Mouse (Mus musculus): ENCODE measurements at regions not wholly inside any gene's neighbourhood (a gene's known extent, or its start where the extent isn't known, plus 50 kb on each side); places are given as distances from the start of the nearest gene placed in this dataset.
"Not testable (repeated sequence)": the region's sequence is repeated elsewhere in the genome, so short reads cannot be mapped to it uniquely, and the experiment has no call there.

DNA sequence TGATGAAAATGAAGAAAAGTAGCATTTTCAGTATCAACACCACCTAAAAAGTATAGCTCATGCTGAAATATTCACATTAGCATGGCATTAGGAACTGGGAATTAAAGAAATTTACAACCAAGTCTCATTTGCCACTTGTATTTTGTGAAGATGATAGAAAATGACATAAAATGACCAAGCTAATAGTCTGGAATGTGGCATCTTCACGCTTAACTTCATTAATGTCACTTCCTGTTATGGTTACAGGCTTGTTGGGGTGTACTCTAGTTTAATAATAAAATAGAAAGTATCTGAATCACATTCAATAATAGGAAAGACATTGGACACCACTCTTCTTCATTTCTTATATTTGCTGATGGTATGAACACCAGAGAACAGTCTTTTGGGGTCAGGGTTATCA lies 167.1 kb downstream of the Pcdh17 start:
- no peaks in the 10 kb centered on the region for H3K36me3 ChIP-seq (ENCODE audit: insufficient read depth, low read length)
- no peak overlapping the region for H3K27ac ChIP-seq (ENCODE audit: low read length)
- ATAC-seq (ENCODE audit: low FRiP score, low TSS enrichment) = no peak
- no peaks in the 10 kb centered on the region for H3K9me3 ChIP-seq (ENCODE audit: low read length)
- no peaks in the 10 kb centered on the region for H3K27me3 ChIP-seq (ENCODE audit: insufficient read depth, low read length)
- no peak overlapping the region for H3K4me2 ChIP-seq (replicated peaks; ENCODE audit: low read depth, low read length)
- H3K4me3 ChIP-seq (ENCODE audit: low read length) = no peak overlapping the region
- 83% methylated on average over 1 of the region's 1 CpGs for WGBS
- no peak overlapping the region for H3K9ac ChIP-seq (replicated peaks; ENCODE audit: low read length)
- H3K4me1 ChIP-seq (ENCODE audit: insufficient read depth, low read length) = no peaks in the 10 kb centered on the region

DNA sequence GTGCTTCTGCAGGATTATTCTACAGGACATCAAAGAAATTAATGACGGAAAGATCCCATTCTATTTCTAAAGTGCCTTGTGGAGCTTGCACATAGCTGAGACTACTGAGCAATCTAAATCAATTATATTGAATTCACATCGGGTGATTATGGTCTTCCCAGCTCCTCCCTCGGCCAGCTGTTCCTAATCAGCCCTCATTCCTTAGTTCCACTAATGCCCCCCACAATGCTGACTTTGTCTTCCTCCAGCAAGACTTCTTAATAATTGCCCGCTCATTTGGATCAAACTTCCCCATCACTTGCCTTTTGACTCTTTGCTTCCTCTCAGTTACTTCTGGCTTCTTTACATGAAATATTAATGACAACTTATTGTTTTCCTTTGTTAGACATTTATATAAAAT lies 169.2 kb downstream of the Pcdh17 start:
- no peak for ATAC-seq (ENCODE audit: low FRiP score, low TSS enrichment)
- H3K9ac ChIP-seq (replicated peaks; ENCODE audit: low read length) = no peak overlapping the region
- no peaks in the 10 kb centered on the region for H3K4me1 ChIP-seq (ENCODE audit: insufficient read depth, low read length)
- H3K4me2 ChIP-seq (replicated peaks; ENCODE audit: low read depth, low read length) = no peak overlapping the region
- WGBS = 60% methylated on average over 4 of the region's 4 CpGs
- H3K36me3 ChIP-seq (ENCODE audit: insufficient read depth, low read length) = no peaks in the 10 kb centered on the region
- H3K9me3 ChIP-seq (ENCODE audit: low read length) = no peaks in the 10 kb centered on the region
- no peak overlapping the region for H3K4me3 ChIP-seq (ENCODE audit: low read length)
- H3K27ac ChIP-seq (ENCODE audit: low read length) = no peak overlapping the region
- H3K27me3 ChIP-seq (ENCODE audit: insufficient read depth, low read length) = no peaks in the 10 kb centered on the region

DNA sequence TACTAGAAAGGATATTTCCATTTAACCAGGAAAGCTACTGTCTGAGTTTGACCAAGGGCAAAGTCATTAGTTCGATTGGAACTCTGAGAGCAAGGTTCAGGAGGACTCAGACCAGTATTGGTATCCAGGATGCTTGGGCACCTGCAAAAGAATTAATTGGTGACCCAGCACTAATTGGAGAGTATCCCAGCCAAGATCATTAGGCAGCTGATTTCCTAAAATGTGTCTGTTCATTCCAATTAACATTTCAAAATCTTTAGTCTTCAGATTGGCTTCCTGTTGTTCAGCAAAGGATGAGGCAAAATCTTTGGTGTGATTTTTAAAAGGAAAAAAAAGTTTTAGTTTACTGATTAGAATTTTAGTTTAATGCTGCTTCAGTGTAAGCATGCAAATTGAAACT lies 201.7 kb downstream of the Pcdh17 start:
- H3K27ac ChIP-seq (ENCODE audit: low read length) = no peak overlapping the region
- 58% methylated on average over 1 of the region's 1 CpGs for WGBS
- no peaks in the 10 kb centered on the region for H3K36me3 ChIP-seq (ENCODE audit: insufficient read depth, low read length)
- H3K9ac ChIP-seq (replicated peaks; ENCODE audit: low read length) = no peak overlapping the region
- H3K4me2 ChIP-seq (replicated peaks; ENCODE audit: low read depth, low read length) = no peak overlapping the region
- no peak overlapping the region for H3K4me3 ChIP-seq (ENCODE audit: low read length)
- H3K4me1 ChIP-seq (ENCODE audit: insufficient read depth, low read length) = no peaks in the 10 kb centered on the region
- no peak for ATAC-seq (ENCODE audit: low FRiP score, low TSS enrichment)
- H3K27me3 ChIP-seq (ENCODE audit: insufficient read depth, low read length) = no peaks in the 10 kb centered on the region
- no peaks in the 10 kb centered on the region for H3K9me3 ChIP-seq (ENCODE audit: low read length)

DNA sequence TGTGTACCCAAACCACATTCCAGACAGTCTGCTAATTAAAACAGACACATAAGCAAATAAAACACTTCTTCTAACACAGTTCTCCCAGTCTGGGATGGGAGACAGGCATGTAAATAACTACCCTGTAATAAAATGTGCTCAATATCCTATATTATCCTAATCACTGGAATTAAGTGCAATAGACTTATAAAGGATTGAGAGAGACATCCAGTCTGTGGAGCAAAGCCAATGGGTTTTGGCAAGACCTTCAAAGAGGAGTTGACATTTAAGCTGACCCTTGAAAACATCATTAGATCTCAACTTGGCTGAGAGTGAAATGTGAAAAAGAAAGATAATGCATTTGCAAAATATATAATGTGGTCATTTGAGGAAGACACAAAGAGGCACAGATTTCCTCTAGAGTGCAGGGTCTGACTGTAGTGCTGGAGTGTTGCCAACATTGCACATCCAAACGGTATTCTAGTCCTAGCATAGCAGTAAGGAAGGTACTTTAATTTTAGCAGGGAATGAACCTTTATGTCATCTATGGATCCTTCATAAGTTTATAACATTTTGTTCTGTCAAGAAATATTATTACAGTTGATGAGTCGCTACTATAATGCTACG lies 202.7 kb downstream of the Pcdh17 start:
- Histone ChIP-seq H3K9me3 (ENCODE audit: low read length) (no peaks in the 10 kb centered on the region), H3K4me1 (ENCODE audit: insufficient read depth, low read length) (no peaks in the 10 kb centered on the region), H3K9ac (replicated peaks; ENCODE audit: low read length) (no peak overlapping the region), H3K27ac (ENCODE audit: low read length) (no peak overlapping the region), H3K36me3 (ENCODE audit: insufficient read depth, low read length) (no peaks in the 10 kb centered on the region), H3K4me2 (replicated peaks; ENCODE audit: low read depth, low read length) (no peak overlapping the region), H3K27me3 (ENCODE audit: insufficient read depth, low read length) (no peaks in the 10 kb centered on the region), H3K4me3 (ENCODE audit: low read length) (no peak overlapping the region)
- ATAC-seq (ENCODE audit: low FRiP score, low TSS enrichment) = no peak
- 74% methylated on average over 3 of the region's 3 CpGs for WGBS

DNA sequence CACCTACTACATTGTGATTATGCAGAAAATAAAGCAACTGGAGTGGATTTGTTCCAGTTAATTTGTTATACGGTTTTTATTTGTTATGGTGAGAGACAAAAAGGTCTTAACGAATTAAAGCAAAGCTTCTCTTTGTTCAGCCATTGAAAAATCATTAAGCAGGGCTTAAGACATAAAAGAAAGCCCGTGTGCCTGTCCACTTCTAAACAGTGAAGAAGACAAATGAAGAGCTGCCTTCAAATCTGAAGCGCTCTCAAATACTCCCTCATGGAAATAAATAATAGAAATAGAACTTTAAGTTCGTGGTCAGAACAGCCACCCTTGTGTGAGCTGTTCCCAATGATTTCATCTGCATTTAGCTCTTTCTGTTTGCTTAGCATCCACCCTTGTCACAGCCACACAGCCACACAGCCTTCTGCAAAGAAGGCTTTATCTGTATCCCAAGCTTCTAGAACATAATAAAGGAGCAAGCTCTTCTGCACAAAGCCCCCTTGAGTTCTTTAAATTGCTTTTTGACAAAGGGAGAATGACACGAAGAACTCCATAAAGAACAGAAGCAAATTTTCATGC lies 215.9 kb downstream of the Pcdh17 start:
- Histone ChIP-seq H3K9me3 (ENCODE audit: low read length) (no peaks in the 10 kb centered on the region), H3K4me3 (ENCODE audit: low read length) (no peak overlapping the region), H3K36me3 (ENCODE audit: insufficient read depth, low read length) (no peaks in the 10 kb centered on the region), H3K4me1 (ENCODE audit: insufficient read depth, low read length) (no peaks in the 10 kb centered on the region), H3K4me2 (replicated peaks; ENCODE audit: low read depth, low read length) (no peak overlapping the region), H3K27ac (ENCODE audit: low read length) (no peak overlapping the region), H3K9ac (replicated peaks; ENCODE audit: low read length) (no peak overlapping the region), H3K27me3 (ENCODE audit: insufficient read depth, low read length) (no peaks in the 10 kb centered on the region)
- no peak for ATAC-seq (ENCODE audit: low FRiP score, low TSS enrichment)
- WGBS = 61% methylated on average over 6 of the region's 6 CpGs

DNA sequence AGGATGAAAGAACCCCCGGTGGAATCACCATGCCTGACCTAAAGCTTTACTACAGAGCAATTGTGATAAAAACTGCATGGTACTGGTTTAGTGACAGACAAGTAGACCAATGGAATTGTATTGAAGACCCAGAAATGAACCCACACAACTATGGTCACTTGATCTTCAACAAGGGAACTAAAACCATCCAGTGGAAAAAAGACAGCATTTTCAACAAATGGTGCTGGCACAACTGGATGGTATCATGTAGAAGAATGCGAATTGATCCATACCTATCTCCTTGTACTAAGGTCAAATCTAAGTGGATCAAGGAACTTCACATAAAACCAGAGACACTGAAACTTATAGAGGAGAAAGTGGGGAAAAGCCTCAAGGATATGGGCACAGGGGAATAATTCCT lies 224.3 kb downstream of the Pcdh17 start:
- not testable (repeated sequence) for H3K4me3 ChIP-seq (ENCODE audit: low read length); ATAC-seq (ENCODE audit: low FRiP score, low TSS enrichment); H3K36me3 ChIP-seq (ENCODE audit: insufficient read depth, low read length); H3K4me2 ChIP-seq (replicated peaks; ENCODE audit: low read depth, low read length); H3K9ac ChIP-seq (replicated peaks; ENCODE audit: low read length); H3K4me1 ChIP-seq (ENCODE audit: insufficient read depth, low read length); H3K27ac ChIP-seq (ENCODE audit: low read length); H3K27me3 ChIP-seq (ENCODE audit: insufficient read depth, low read length); H3K9me3 ChIP-seq (ENCODE audit: low read length)
- WGBS = 87% methylated on average over 2 of the region's 2 CpGs

DNA sequence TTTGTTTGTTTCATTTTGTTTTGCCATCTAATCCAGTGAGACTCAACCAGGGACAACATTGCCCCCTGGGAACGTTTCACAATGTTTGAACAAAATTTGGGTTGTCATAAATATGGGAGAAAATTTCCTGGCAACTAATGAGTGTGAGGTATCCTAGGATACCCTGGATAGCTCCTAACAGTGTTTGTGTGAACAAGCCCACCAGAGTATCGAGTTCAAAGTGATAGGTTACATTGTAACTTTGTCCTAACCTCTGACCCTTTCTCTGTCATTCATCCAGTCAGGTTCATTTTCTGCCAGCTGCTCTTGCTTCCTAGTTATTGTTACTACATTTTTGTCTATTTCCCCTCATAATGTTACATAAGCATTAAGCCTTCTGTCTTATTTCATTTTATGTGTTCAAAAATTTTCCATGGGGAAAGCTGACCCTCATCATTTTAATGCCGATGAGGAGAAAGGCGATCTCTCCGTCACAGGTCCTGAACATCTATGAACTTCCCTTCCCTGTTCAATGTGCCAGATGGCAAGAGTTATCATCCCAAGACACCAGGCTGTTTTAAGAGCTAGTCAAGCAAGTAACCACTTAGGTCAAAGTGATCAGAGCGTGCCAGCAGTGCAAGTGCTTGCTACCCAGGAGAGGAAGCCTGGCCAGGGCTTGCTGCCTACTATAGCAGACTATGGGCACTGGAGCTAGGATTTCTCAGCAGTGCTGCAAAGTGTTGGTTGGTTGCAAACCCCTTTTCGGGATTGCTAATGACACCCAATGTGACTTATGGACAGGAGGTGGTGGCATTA lies 228.5 kb downstream of the Pcdh17 start:
- ATAC-seq (ENCODE audit: low FRiP score, low TSS enrichment) = peak; percentile 96
- H3K4me1 ChIP-seq (ENCODE audit: insufficient read depth, low read length) = no peaks in the 10 kb centered on the region

DNA sequence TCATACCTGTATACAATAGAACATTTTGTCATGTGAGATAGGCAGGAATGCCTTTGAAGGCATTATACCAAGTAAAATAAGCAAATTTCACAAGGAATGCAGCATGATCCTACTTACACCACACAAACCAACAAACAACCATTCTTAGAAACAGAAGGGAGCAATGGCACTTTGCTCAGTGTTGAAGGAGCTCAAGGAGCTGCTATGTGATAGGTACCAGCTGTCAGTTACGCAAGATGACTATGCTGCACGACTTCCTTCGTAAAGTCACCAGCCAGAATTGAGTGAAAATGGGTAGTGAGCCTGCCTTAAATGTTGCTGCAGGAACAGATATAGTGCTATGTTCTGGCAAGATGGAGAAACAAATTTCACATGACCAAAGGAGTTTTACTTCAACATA lies 243.5 kb downstream of the Pcdh17 start:
- no peak for ATAC-seq (ENCODE audit: low FRiP score, low TSS enrichment)
- Histone ChIP-seq H3K4me3 (ENCODE audit: low read length) (no peak overlapping the region), H3K9ac (replicated peaks; ENCODE audit: low read length) (no peak overlapping the region), H3K4me1 (ENCODE audit: insufficient read depth, low read length) (no peaks in the 10 kb centered on the region), H3K27ac (ENCODE audit: low read length) (no peak overlapping the region), H3K36me3 (ENCODE audit: insufficient read depth, low read length) (no peaks in the 10 kb centered on the region), H3K9me3 (ENCODE audit: low read length) (no peaks in the 10 kb centered on the region), H3K4me2 (replicated peaks; ENCODE audit: low read depth, low read length) (no peak overlapping the region), H3K27me3 (ENCODE audit: insufficient read depth, low read length) (no peaks in the 10 kb centered on the region)
- WGBS = 69% methylated on average over 3 of the region's 3 CpGs

More for the DNA sequence above, 228.5 kb downstream of the Pcdh17 start:
- H3K27me3 ChIP-seq (ENCODE audit: insufficient read depth, low read length) = no peaks in the 10 kb centered on the region
- no peak overlapping the region for H3K9ac ChIP-seq (replicated peaks; ENCODE audit: low read length)
- H3K4me2 ChIP-seq (replicated peaks; ENCODE audit: low read depth, low read length) = no peak overlapping the region
- H3K27ac ChIP-seq (ENCODE audit: low read length) = no peak overlapping the region
- no peaks in the 10 kb centered on the region for H3K9me3 ChIP-seq (ENCODE audit: low read length)
- 34% methylated on average over 7 of the region's 7 CpGs for WGBS
- H3K4me3 ChIP-seq (ENCODE audit: low read length) = no peak overlapping the region
- H3K36me3 ChIP-seq (ENCODE audit: insufficient read depth, low read length) = no peaks in the 10 kb centered on the region

DNA sequence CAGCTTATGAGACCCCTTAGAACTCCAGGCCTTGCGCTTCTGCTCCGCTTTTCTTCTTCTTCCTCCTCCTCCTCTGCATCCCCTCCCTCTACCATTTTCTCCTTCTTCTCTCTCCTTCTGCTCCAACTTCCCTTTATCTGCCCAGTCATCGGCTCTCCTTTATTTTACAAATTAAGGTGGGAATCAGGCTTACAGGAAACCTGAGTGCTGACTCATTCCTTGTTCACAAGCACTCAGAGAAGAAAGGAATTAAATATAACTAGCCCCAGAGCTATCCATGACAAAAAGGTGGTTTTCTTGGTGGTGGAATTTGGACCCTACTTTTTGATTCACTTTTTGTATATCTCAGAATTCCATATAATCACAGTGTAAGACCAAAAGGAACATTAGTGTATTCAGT lies 247.4 kb downstream of the Pcdh17 start:
- WGBS = 78% methylated on average over 3 of the region's 3 CpGs
- Histone ChIP-seq H3K4me2 (replicated peaks; ENCODE audit: low read depth, low read length) (no peak overlapping the region), H3K9me3 (ENCODE audit: low read length) (no peaks in the 10 kb centered on the region), H3K4me1 (ENCODE audit: insufficient read depth, low read length) (no peaks in the 10 kb centered on the region), H3K4me3 (ENCODE audit: low read length) (no peak overlapping the region), H3K36me3 (ENCODE audit: insufficient read depth, low read length) (no peaks in the 10 kb centered on the region), H3K27ac (ENCODE audit: low read length) (no peak overlapping the region), H3K9ac (replicated peaks; ENCODE audit: low read length) (no peak overlapping the region), H3K27me3 (ENCODE audit: insufficient read depth, low read length) (no peaks in the 10 kb centered on the region)
- no peak for ATAC-seq (ENCODE audit: low FRiP score, low TSS enrichment)

All from kidney, embryonic 16.5 days (tissue).